Mouse (Mus musculus): Measurements from ENCODE around the gene Map4k4. TPM values are rescaled to one million over a fixed set of nuclear protein-coding genes. Genes with fewer than 3 reads are reported as not detected.

Gene Map4k4
- polyA plus RNA-seq, 1 experiment from 2014 or later: 14.4 TPM

DNA sequence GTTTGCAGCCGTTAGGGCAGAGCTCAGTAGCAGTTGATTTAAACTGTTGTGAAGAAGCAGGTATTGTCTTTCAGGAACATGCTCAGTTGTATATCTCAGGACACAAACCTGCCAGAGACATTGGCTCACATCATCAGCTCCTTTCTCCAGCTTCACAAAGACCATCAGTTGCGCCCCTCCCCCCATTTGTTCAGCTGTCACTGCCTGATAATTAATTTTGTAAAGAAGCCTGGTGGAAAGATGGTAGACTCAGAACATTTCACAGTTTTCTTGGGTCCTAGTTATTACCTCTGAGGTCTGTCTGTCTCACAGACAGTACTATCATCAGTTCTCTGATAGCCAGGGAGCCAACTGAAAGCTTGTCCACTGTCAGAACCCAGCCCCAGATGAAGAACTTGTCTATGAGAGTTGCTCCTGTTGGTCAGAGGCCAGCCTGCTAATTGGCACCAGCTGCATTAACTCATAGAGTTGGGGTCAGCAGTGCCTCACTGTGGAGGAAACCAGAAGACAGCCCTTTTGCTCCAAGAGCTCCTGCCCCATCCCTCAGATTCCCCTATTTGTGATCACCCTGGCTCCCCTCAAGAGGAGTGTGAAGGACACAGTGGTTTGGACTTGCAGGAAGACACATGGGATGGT lies 69.2 kb downstream of the Map4k4 start:
- DNase-seq (ENCODE audit: low spot score): no peak

GRCm38 (mm10) chr1:39972411-39972810 lies 71.7 kb downstream of the Map4k4 start:
- Histone ChIP-seq H3K27me3 (ENCODE audit: insufficient read depth, low read length) (no peaks in the 10 kb centered on the region), H3K27ac (no peak overlapping the region), H3K9me3 (replicated peaks; ENCODE audit: low read length) (no peaks in the 10 kb centered on the region), H3K4me3 (replicated peaks; ENCODE audit: low read depth, low read length) (no peak overlapping the region), H3K9ac (ENCODE audit: low read depth, low read length) (no peak overlapping the region), H3K36me3 (ENCODE audit: insufficient read depth, low read length) (0 out of 2 replicates have a peak, but pooled peaks cover 8% of the 10 kb centered on the region), H3K4me1 (replicated peaks; ENCODE audit: insufficient read depth, low read length) (no peaks in the 10 kb centered on the region), H3K4me2 (ENCODE audit: low read length) (no peak overlapping the region)
- no peak for DNase-seq (ENCODE audit: low spot score)
- TF ChIP-seq CTCF (IDR thresholded peaks at IDR 0.05; ENCODE audit: low read depth): no peak
- no peak for ATAC-seq (replicated peaks; ENCODE audit: low FRiP score, low read depth)
- 75% methylated on average over 7 of the region's 7 CpGs for WGBS

More for the DNA sequence above, 69.2 kb downstream of the Map4k4 start:
- no peak for ATAC-seq (replicated peaks; ENCODE audit: low FRiP score, low read depth)
- H3K36me3 ChIP-seq (ENCODE audit: insufficient read depth, low read length): no peaks in the 10 kb centered on the region
- TF ChIP-seq CTCF (IDR thresholded peaks at IDR 0.05; ENCODE audit: low read depth): peak; percentile 36
- H3K27me3 ChIP-seq (ENCODE audit: insufficient read depth, low read length): no peaks in the 10 kb centered on the region
- no peak overlapping the region for H3K9ac ChIP-seq (ENCODE audit: low read depth, low read length)
- no peak overlapping the region for H3K27ac ChIP-seq
- H3K4me1 ChIP-seq (replicated peaks; ENCODE audit: insufficient read depth, low read length): no peaks in the 10 kb centered on the region
- no peak overlapping the region for H3K4me3 ChIP-seq (replicated peaks; ENCODE audit: low read depth, low read length)
- H3K9me3 ChIP-seq (replicated peaks; ENCODE audit: low read length): no peaks in the 10 kb centered on the region
- H3K4me2 ChIP-seq (ENCODE audit: low read length): no peak overlapping the region
- WGBS: 59% methylated on average over 2 of the region's 2 CpGs

- H3K27me3 ChIP-seq (ENCODE audit: insufficient read depth, low read length): no peaks in the 10 kb centered on the region
- H3K9ac ChIP-seq (ENCODE audit: low read depth, low read length): no peak overlapping the region
- no peak for ATAC-seq (replicated peaks; ENCODE audit: low FRiP score, low read depth)
- no peak for TF ChIP-seq CTCF (IDR thresholded peaks at IDR 0.05; ENCODE audit: low read depth)
- peaks cover 14% of the 10 kb centered on the region; the same call in 1 of the 2 replicates for H3K36me3 ChIP-seq (ENCODE audit: insufficient read depth, low read length)
- no peak overlapping the region for H3K4me2 ChIP-seq (ENCODE audit: low read length)
- H3K4me3 ChIP-seq (replicated peaks; ENCODE audit: low read depth, low read length): no peak overlapping the region
- WGBS: 80% methylated on average over 4 of the region's 4 CpGs
- H3K4me1 ChIP-seq (replicated peaks; ENCODE audit: insufficient read depth, low read length): no peaks in the 10 kb centered on the region
- H3K9me3 ChIP-seq (replicated peaks; ENCODE audit: low read length): no peaks in the 10 kb centered on the region
- no peak for DNase-seq (ENCODE audit: low spot score)
- no peak overlapping the region for H3K27ac ChIP-seq
Measured at GRCm38 (mm10) chr1:39973911-39974310, 73.2 kb downstream of the Map4k4 start.

DNA sequence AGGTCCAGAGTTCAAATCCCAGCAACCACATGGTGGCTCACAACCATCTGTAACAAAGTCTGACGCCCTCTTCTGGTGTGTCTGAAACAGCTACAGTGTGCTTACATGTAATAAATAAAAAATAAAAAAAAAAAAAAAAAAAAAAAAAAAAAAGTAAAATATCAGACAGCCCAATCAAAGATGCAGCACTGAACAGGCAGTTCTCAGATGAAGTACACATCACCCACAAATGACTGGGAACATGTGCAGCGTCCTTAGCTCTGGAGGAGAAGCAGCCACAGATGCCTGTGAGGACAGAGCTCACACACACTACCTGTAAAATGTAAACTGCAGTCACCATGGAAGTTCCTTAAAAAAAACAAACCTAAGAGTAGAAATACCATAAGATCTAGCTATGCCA lies 74.3 kb downstream of the Map4k4 start:
- TF ChIP-seq CTCF (IDR thresholded peaks at IDR 0.05; ENCODE audit: low read depth): no peak
- no peak for ATAC-seq (replicated peaks; ENCODE audit: low FRiP score, low read depth)
- peaks cover 18% of the 10 kb centered on the region for H3K36me3 ChIP-seq (ENCODE audit: insufficient read depth, low read length)
- no peaks in the 10 kb centered on the region for H3K27me3 ChIP-seq (ENCODE audit: insufficient read depth, low read length)
- H3K9me3 ChIP-seq (replicated peaks; ENCODE audit: low read length): no peaks in the 10 kb centered on the region
- H3K4me1 ChIP-seq (replicated peaks; ENCODE audit: insufficient read depth, low read length): no peaks in the 10 kb centered on the region
- no peak overlapping the region for H3K27ac ChIP-seq
- no peak overlapping the region for H3K4me2 ChIP-seq (ENCODE audit: low read length)
- DNase-seq (ENCODE audit: low spot score): no peak
- H3K9ac ChIP-seq (ENCODE audit: low read depth, low read length): no peak overlapping the region
- H3K4me3 ChIP-seq (replicated peaks; ENCODE audit: low read depth, low read length): no peak overlapping the region
- 87% methylated on average over 2 of the region's 2 CpGs for WGBS

GRCm38 (mm10) chr1:39976107-39976506 lies 75.4 kb downstream of the Map4k4 start:
- WGBS: 83% methylated on average over 2 of the region's 2 CpGs
- DNase-seq (ENCODE audit: low spot score): no peak
- Histone ChIP-seq H3K4me1 (replicated peaks; ENCODE audit: insufficient read depth, low read length) (no peaks in the 10 kb centered on the region), H3K4me3 (replicated peaks; ENCODE audit: low read depth, low read length) (no peak overlapping the region), H3K4me2 (ENCODE audit: low read length) (no peak overlapping the region), H3K9me3 (replicated peaks; ENCODE audit: low read length) (no peaks in the 10 kb centered on the region), H3K27ac (no peak overlapping the region), H3K36me3 (ENCODE audit: insufficient read depth, low read length) (peaks cover 18% of the 10 kb centered on the region), H3K9ac (ENCODE audit: low read depth, low read length) (no peak overlapping the region), H3K27me3 (ENCODE audit: insufficient read depth, low read length) (no peaks in the 10 kb centered on the region)
- no peak for ATAC-seq (replicated peaks; ENCODE audit: low FRiP score, low read depth)
- no peak for TF ChIP-seq CTCF (IDR thresholded peaks at IDR 0.05; ENCODE audit: low read depth)

DNA sequence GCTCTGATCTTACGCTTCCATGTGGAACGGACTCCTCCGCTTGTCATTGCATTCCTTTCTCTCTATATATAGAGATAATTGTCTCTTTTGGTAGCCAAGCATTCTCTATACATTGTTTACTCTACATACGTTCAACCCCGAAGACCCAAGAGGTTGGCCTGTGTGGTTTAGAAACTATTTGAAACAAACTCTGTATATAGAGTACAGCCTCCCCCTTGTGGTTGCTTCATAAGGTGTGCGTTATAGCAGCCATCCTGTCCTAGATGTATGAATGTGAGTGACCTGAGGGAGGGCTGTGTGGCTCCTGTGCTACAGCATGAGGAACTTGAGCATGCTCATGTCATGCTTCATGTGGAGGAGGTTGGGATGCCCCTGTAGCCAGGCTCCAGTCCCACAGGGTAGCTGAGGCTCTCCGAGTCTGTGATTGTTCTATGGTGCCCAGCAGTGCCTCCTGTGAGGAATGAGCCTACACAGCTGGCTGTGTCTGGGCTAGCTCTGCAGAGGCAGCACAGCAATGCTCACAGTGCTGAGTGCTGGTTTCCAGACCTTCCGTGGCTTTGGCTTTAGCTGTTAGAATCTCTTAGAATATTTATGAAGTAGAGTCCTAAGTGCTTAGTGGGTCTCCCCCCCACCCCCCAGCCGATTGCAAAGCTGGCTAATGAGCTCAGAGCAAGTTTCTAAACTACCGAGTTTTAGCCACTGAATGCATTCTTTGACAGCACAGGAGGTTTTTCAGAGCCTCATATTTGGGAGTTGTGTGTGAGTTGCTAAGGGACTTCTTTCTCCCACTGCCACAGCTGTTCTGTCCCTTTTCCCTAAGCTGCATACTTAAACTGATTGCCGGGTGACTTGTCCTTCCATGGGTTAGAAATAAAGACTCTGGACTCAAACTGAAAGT lies 76.4 kb downstream of the Map4k4 start:
- Histone ChIP-seq H3K4me1 (replicated peaks; ENCODE audit: insufficient read depth, low read length) (no peaks in the 10 kb centered on the region), H3K27ac (no peak overlapping the region), H3K4me2 (ENCODE audit: low read length) (no peak overlapping the region), H3K9me3 (replicated peaks; ENCODE audit: low read length) (no peaks in the 10 kb centered on the region), H3K4me3 (replicated peaks; ENCODE audit: low read depth, low read length) (no peak overlapping the region), H3K36me3 (ENCODE audit: insufficient read depth, low read length) (peaks cover 18% of the 10 kb centered on the region), H3K27me3 (ENCODE audit: insufficient read depth, low read length) (no peaks in the 10 kb centered on the region), H3K9ac (ENCODE audit: low read depth, low read length) (no peak overlapping the region)
- DNase-seq (ENCODE audit: low spot score): no peak
- ATAC-seq (replicated peaks; ENCODE audit: low FRiP score, low read depth): no peak
- 75% methylated on average over 11 of the region's 11 CpGs for WGBS
- peak; percentile 62 for TF ChIP-seq CTCF (IDR thresholded peaks at IDR 0.05; ENCODE audit: low read depth)
